Mouse (Mus musculus): Measurements from ENCODE around the gene Aspn. TPM values are rescaled to one million over a fixed set of nuclear protein-coding genes. Genes with fewer than 3 reads are reported as not detected.

Aspn gene
- under 1 TPM; 0.50 to 0.97 (median 0.67) TPM for total RNA-seq (2022)

GRCm38 (mm10) chr13:49544279-49544678 lies at the start of gene Aspn:
Aspn (plus strand) TSS chr13:49544443.
- no peak for DNase-seq (ENCODE audit: low spot score in 2 of 2)

DNA sequence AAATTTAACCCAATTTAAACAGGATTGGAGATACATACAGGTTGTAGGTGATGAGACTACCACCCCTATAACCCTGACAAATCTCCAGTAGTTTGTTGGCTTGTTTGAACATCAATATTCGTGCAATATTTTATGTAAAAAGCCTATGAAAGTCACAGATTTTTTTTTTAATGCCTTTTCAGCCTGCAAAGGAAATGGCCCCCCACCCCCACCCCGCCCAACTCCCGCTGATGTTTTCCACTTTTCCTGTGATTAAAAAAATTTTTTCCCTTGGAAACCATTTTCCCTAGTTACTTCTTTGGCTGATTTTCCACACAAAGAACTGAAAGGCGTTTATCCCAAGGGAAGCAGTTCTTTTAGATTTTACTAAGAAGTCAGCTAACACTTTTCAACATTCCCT lies 39.7 kb upstream of the Aspn start, which contains the start of gene Ecm2:
Ecm2 (plus strand) TSS at position 301 of the 400 bp plus-strand sequence.
- DNase-seq (ENCODE audit: low spot score in 2 of 2) = no peak

GRCm38 (mm10) chr13:49505776-49506175 lies 38.5 kb upstream of the Aspn start:
- DNase-seq (ENCODE audit: low spot score in 2 of 2) = no peak

DNA sequence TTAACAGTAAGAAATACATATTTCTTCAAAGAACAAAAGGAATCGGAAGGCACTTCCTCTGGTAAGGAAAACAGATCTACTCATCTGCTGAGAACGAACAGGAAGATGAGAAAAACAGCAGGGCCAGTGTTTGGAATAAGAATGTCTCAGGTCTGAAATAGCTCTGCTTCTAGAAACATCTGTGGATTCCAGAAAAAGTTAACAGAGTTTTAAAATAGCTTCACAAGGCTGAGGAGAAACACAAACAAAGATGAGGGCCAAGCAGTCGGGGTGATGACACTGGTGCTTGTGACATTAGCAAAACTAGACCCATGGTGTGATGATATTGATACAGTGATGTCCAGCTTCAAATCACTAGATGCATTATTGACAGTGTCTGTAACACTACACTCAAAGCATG lies 37.1 kb upstream of the Aspn start:
- no peak for DNase-seq (ENCODE audit: low spot score in 2 of 2)

DNA sequence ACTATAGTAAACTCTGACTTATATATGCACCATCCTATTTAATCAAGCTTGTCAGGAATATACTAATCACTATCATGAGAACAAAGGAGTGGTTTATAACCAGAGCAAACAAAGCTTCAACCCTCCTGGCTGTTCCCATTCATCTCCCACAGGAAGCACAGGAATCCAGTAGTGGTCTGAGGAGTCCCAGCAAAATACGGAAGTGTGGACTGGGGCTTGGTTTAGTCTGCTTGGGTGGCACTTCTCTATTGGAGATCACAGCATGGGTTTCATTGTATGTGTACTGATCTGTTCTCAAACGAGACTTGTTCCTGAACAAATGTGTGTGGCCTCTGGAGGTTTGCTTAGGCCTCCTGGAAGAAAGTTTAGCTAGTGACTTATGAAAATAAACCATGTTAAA lies 25.5 kb upstream of the Aspn start:
- DNase-seq (ENCODE audit: low spot score in 2 of 2) = no peak

DNA sequence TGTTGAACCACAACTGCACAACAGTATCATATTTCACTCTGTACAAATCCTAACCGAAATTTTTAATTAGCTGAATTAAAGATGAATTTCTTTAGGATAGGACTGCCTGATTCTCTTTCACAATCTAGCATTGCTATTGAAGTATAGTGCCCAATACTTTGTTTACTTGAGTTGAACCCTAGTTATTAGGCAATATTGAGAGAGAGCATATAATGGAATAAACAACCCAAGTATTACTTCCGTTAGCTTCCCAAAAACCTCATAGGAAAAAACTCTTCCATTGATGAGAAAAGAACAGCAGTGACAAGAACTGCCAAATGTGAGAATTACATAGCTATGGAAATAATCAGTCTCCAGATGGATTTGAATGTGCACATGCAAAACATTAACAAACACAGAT lies 18.0 kb upstream of the Aspn start:
- no peak for DNase-seq (ENCODE audit: low spot score in 2 of 2)

DNA sequence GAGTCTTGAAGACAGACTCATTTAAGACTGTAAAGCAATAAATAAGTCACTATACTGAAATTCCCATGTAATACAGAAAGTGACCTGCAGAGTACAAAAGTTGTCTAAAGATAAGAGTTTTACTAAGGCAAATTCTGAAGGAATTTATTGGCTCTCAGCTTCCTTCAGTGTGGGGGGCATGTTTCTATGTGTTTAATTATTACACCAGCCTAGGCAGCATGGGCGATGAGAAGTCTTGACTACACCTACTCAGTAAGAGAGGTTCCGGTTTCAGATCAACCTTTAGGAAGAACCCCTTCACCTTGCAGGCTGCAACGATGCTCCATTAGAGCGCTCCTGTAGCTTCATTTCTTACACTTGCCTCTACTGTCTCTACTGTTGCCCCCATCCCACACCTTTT lies 13.6 kb upstream of the Aspn start:
- no peak for DNase-seq (ENCODE audit: low spot score in 2 of 2)

DNA sequence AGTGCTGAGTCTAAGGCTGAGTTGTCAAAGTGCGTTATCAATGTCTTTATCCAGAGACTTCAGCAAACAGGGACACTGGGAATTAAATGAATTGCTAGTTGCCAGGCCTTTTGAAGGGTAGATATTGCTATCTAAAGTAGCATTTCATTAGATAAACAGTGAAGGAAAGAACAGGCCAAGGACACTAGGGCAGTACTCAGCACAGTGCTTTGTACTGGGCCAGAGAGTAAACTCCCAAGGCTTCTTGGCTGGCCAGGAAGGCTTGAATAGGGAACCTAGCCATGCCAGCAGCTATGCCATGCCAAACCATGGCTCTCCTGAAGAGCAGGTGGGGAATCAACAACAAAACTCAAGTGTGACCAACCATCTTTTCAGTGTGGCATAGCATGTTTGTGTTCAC lies 7.3 kb upstream of the Aspn start:
- no peak for DNase-seq (ENCODE audit: low spot score in 2 of 2)

DNA sequence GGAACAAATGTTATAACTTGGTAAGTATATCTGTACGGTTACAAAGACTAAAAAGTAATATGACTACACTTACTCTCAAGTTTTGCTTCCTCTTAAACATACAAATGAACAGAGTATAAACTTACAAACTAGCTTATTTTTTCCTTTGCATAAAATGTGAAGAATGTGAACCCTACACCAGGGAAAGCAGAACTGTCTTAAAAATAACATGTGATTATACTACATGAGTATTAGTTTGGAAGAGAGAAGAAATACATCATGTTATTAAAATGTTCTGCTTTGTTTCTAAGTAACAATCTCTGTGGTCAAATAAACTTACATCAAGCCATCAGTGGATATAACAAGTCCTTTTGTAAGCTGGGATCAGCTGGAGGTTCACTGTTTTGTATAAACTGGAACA lies 5.5 kb upstream of the Aspn start:
- DNase-seq (ENCODE audit: low spot score in 2 of 2) = no peak

GRCm38 (mm10) chr13:49545646-49546045 lies 1.4 kb downstream of the Aspn start:
- no peak for DNase-seq (ENCODE audit: low spot score in 2 of 2)

DNA sequence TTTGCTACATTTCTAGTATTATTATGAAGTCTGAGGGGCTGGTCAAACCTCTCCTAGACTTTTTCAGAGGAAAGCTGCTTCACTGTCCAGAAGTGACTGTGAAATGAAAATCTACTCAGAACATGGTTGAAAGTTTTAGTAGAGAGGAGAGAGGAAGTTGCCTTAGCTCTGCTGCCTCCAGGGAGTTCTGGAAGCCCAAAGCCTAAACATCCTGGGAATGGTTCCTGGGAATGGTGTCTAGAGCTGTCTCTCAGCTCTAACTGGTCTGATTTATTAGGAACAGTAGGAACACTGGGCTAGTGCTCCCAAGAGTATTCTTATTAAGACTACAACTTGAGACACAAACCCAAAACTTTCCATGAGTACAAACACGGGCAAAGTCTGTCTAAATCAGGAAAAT lies 2.3 kb downstream of the Aspn start:
- no peak for DNase-seq (ENCODE audit: low spot score in 2 of 2)

DNA sequence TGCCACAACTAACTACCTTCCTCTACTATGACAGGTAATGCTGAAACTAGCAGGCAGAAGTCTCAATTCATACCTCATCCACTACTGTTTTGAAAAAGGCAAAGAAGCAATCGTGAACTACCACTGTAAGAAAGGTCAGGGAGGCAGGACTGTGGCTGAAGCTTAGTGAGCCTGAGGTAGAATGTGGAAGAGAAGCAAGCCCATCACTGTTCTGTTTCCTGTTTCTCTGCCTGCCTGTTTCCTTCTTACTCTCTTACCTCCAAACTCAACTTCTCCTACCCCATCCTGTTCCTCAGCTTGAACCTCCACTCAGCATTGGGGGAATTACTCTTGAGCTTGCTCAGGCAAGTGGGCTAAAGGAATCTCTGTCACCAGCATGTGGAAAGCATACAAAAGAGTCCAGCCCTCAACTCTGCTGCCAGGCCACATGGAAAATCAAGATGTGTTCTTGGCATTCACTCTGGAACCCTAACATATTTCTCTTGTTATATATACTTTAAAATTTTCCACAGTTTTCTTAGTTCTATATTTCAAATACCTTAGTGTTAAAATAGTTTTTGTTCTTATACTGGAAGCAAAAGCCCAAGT lies 3.4 kb downstream of the Aspn start:
- no peak for DNase-seq (ENCODE audit: low spot score in 2 of 2)

DNA sequence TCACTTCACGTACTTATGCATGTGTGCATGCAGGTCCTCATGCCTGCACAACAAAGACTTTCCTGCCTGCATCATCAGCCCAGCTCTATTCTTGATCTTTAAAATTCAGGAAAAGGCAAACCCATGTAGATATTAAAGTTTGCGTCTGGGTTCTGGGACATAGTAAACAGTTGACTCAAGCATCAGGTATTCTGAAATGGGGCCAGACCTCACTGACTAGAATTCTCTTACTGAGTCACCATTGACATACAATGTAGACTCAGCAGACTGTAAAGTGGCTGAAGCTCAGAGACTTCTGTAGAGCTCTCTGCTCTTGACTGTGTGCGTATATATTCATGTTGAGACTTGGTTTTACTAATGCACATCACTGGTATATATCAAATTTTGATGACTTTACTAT lies 5.4 kb downstream of the Aspn start:
- DNase-seq (ENCODE audit: low spot score in 2 of 2) = no peak

- DNase-seq (ENCODE audit: low spot score in 2 of 2) = no peak
Observed at GRCm38 (mm10) chr13:49554519-49554918, 10.3 kb downstream of the Aspn start.

DNA sequence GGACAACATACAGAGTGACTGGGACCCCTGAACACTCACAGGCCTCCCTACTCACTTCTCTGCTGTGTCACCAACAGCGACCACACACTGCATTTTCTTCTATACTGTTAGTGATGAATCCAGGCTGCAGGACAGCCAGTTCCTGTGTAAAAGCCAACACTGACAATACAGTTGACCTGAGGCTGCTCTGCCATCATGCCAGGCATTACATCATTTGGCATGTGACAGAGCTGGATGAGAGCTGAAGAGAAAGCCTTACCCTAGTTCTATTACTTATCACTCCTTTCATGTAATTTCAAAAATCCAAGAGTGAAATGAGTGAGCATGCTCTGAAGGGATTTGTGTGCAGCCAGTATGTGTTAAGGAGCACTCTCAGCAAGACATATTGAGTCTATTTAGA lies 12.0 kb downstream of the Aspn start:
- DNase-seq (ENCODE audit: low spot score in 2 of 2) = no peak

GRCm38 (mm10) chr13:49556924-49557323 lies 12.7 kb downstream of the Aspn start:
- DNase-seq (ENCODE audit: low spot score in 2 of 2) = no peak

DNA sequence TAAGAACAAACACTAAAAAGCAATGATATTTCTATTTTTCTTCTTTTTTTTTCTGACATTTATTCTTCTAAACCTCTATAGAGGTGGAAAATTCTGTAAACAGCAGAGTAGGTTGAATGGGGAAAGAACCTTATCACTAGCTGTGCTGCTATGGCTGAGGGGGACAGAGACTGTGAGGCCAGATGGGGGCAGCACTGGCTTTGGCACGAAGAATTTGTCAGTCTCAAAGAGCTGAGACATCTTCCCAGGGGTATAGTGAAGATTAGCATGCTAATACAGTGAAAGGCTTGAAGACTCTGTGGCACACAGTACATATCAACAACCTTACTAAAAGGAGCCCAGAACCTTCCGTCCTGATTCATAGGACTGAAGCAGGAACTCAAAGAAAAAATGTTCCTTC lies 14.9 kb downstream of the Aspn start:
- DNase-seq (ENCODE audit: low spot score in 2 of 2) = no peak

- DNase-seq (ENCODE audit: low spot score in 2 of 2) = no peak
Observed at GRCm38 (mm10) chr13:49560886-49561285, 16.6 kb downstream of the Aspn start.

- no peak for DNase-seq (ENCODE audit: low spot score in 2 of 2)
Observed at GRCm38 (mm10) chr13:49564347-49564746, 20.1 kb downstream of the Aspn start.

GRCm38 (mm10) chr13:49570371-49570770 lies 26.1 kb downstream of the Aspn start:
- DNase-seq (ENCODE audit: low spot score in 2 of 2) = no peak

GRCm38 (mm10) chr13:49571418-49571817 lies 27.2 kb downstream of the Aspn start:
- no peak for DNase-seq (ENCODE audit: low spot score in 2 of 2)

GRCm38 (mm10) chr13:49581541-49582530 lies 37.6 kb downstream of the Aspn start, which contains the start of gene Omd:
Omd (plus strand) TSS chr13:49582462.
- no peak for DNase-seq (ENCODE audit: low spot score in 2 of 2)

DNA sequence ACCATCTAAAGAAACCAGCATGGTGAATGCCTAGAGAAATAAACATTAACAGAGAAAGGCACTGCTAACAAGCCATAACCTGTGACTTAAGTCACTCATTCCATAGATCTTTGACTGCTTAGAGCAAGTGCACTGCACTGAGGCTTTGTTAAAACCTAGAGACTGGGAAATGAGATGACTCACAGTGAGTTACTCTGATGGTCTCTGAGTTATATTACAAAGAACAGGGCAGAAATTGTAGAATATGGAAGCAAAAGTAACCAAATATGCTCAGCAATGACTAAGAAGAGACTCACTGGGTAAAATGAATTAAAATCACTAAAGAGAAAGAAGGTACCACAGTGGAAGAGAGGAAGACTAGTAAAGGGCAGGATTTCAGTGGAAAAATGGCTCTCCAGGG lies 39.6 kb downstream of the Aspn start:
- DNase-seq (ENCODE audit: low spot score in 2 of 2) = no peak

Data from left cerebral cortex, adult 8-10 months (tissue).